Mouse (Mus musculus) lung, embryonic 14.5 days (tissue): ENCODE measurements around the gene Bcl2l15. TPM values are rescaled to one million over a fixed set of nuclear protein-coding genes. Genes with fewer than 3 reads are reported as not detected.
A peak's percentile ranks its signal among the peaks of the same experiment; 100 is the strongest.

ENCODE experiments used
- ATAC-seq: fragments of 200-750 bp; cut with Nextera tagmentation; 2 replicates; pipeline ENCODE4 v1.8.0; 2017; ENCODE audit warnings: mild to moderate bottlenecking, moderate TSS enrichment, moderate library complexity; ENCODE audit not compliant: insufficient read depth
- DNase-seq: peaks from one replicate; pipeline ENCODE4 v3.0.0-alpha.2; 2015
- H3K27ac ChIP-seq: fragments of 300-500 bp; sonication (generic); 2 replicates; pipeline ENCODE4 v1.5.1; 2014; ENCODE audit warnings: low read depth, mild to moderate bottlenecking, moderate library complexity
- H3K27me3 ChIP-seq: fragments of 300-500 bp; sonication (generic); 2 replicates; pipeline ENCODE4 v1.6.1; 2014; ENCODE audit warnings: low read length, control low read depth; ENCODE audit not compliant: insufficient read depth
- H3K36me3 ChIP-seq: fragments of 300-500 bp; sonication (generic); 2 replicates; pipeline ENCODE4 v1.6.1; 2014; ENCODE audit warnings: control low read depth; ENCODE audit not compliant: insufficient read depth
- H3K4me1 ChIP-seq: fragments of 300-500 bp; sonication (generic); 2 replicates; pipeline ENCODE4 v1.6.1; 2014; ENCODE audit warnings: antibody characterized with exemption, control low read depth; ENCODE audit not compliant: insufficient read depth
- H3K4me2 ChIP-seq: fragments of 300-500 bp; sonication (generic); 2 replicates; pipeline ENCODE4 v1.6.1; 2014; ENCODE audit warnings: mild to moderate bottlenecking
- H3K4me3 ChIP-seq: fragments of 300-500 bp; sonication (generic); 2 replicates; pipeline ENCODE4 v1.5.1; 2014; ENCODE audit warnings: low read depth, low read length
- H3K9ac ChIP-seq: fragments of 300-500 bp; sonication (generic); 2 replicates; pipeline ENCODE4 v1.6.1; 2014
- H3K9me3 ChIP-seq: fragments of 300-500 bp; sonication (generic); 2 replicates; pipeline ENCODE4 v1.6.1; 2016; ENCODE audit warnings: low read depth, low read length, control low read depth
- CTCF ChIP-seq: IDR thresholded peaks from 2 replicates; pipeline ENCODE4 v1.5.1; 2016; ENCODE audit warnings: antibody characterized with exemption, low read depth
- WGBS: fragments of 180-500 bp; shearing (Covaris S2); extraction: QIAGEN DNeasy Blood & Tissue Kit; methylation state at CpG from one replicate; pipeline ENCODE4 v1.1.7; 2014; 5-methylcytosine and 5-hydroxymethylcytosine counted together
- polyA plus RNA-seq: library from polyadenylated mRNA; unstranded; fragments of >200 nt; fragmentation: Nextera tagmentation; extraction: Ambion mirVana; gene quantifications from 2 replicates; pipeline ENCODE4 v1.2.1, GENCODE M21; 2014

Gene Bcl2l15
- polyA plus RNA-seq, 1 experiment from 2014 or later, result not detected

DNA sequence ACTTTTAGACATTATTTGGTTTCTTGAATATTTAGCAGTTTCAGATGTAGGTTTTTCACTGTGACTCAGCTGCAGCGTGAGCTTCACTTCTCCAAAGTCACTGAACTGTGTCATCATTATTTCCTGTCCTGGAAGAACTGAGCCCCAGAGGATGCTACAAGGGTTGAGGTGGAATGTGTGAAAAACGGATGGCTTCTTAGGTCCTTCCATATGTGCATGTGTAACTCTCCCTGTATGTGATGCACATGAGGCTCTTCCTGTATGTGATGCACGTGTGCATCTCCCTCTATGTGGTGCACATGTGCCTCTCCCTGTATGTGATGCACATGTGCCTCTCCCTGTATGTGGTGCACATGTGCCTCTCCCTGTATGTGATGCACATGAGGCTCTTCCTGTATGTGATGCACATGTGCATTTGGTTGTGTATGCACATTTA lies 40.3 kb downstream of the Bcl2l15 start:
- Histone ChIP-seq H3K4me1 (no peaks in the 10 kb centered on the region), H3K36me3 (no peaks in the 10 kb centered on the region), H3K27ac (no peak overlapping the region), H3K4me3 (no peak overlapping the region), H3K9me3 (no peaks in the 10 kb centered on the region), H3K9ac (no peak overlapping the region), H3K4me2 (no peak overlapping the region), H3K27me3 (no peaks in the 10 kb centered on the region)
- 70% methylated on average over 3 of the region's 3 CpGs for WGBS
- ATAC-seq (no peak), DNase-seq (no peak)
- TF ChIP-seq CTCF, result no peak

DNA sequence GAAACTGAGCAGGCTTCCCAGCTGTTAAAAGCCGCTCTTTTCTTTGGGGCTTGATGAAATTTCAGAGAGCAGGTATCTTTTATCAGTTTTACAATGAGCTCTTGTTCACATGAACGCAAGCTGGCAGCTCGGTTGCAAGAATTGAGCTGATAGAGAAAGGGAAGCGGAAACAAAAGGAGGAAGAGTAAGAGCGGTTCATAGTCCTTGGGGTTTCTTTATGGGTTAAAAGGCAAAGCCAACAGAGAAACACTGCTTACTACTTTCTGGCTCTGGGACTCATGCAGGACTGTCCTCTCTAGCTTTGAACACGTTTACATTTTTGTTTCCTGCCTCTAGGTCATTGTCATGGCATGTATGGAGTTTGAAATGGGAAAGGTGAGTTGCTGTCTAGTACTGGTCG lies 41.9 kb downstream of the Bcl2l15 start:
- no peaks in the 10 kb centered on the region for H3K27me3 ChIP-seq
- 58% methylated on average over 7 of the region's 7 CpGs for WGBS
- no peak overlapping the region for H3K4me3 ChIP-seq
- TF ChIP-seq CTCF, result no peak
- no peaks in the 10 kb centered on the region for H3K36me3 ChIP-seq
- DNase-seq (no peak), ATAC-seq (no peak)
- H3K4me2 ChIP-seq, result no peak overlapping the region
- no peak overlapping the region for H3K9ac ChIP-seq
- no peaks in the 10 kb centered on the region for H3K4me1 ChIP-seq
- H3K27ac ChIP-seq, result no peak overlapping the region
- H3K9me3 ChIP-seq, result no peaks in the 10 kb centered on the region

DNA sequence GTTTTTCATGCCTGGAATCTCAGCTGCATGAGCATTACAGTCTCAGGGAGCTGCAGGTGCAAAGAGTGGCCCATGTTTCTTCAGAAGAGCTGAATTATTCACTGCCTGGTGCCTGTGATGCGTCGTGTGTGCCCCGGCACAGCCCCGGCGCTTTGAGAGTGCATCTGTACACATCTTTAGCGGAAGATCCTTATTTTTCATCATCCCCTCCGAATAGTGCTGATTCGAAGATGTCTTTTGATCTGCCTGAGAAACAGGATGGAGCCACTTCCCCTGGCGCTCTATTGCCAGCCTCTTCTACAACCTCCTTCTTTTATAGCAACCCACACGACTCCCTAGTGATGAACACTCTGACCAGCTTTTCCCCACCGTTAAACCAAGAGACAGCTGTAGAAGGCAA lies 53.5 kb downstream of the Bcl2l15 start:
- Histone ChIP-seq H3K9me3 (no peaks in the 10 kb centered on the region), H3K36me3 (no peaks in the 10 kb centered on the region), H3K9ac (no peak overlapping the region), H3K4me3 (no peak overlapping the region), H3K27ac (no peak overlapping the region), H3K4me2 (no peak overlapping the region), H3K27me3 (no peaks in the 10 kb centered on the region), H3K4me1 (no peaks in the 10 kb centered on the region)
- ATAC-seq, result no peak
- no peak for TF ChIP-seq CTCF
- no peak for DNase-seq
- 70% methylated on average over 11 of the region's 11 CpGs for WGBS

DNA sequence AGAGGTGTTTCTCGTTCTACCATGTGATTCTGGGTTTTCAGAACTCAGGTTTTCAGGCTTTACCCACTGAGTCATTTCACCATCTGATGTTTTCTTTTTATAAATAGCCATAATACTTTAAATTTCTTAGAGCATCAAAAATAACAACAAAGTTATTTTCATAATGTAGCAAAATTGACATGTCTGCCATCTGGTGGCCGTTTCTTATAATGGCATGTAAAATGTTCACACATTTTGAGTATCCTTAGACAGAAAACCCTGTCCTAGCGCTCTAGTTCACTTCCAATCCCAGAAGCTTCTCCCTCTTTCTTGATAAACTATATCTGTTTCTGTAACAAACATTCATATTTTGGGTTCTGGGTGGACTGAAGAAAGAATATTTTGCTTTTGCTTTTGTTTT lies 55.2 kb downstream of the Bcl2l15 start:
- no peak overlapping the region for H3K9ac ChIP-seq
- H3K27me3 ChIP-seq, result no peaks in the 10 kb centered on the region
- peak; percentile 89 for DNase-seq
- H3K36me3 ChIP-seq, result no peaks in the 10 kb centered on the region
- TF ChIP-seq CTCF, result peak; percentile 71
- H3K4me2 ChIP-seq, result no peak overlapping the region
- no peaks in the 10 kb centered on the region for H3K9me3 ChIP-seq
- no peaks in the 10 kb centered on the region for H3K4me1 ChIP-seq
- ATAC-seq, result no peak
- H3K27ac ChIP-seq, result no peak overlapping the region
- 25% methylated on average over 3 of the region's 3 CpGs for WGBS
- H3K4me3 ChIP-seq, result no peak overlapping the region

DNA sequence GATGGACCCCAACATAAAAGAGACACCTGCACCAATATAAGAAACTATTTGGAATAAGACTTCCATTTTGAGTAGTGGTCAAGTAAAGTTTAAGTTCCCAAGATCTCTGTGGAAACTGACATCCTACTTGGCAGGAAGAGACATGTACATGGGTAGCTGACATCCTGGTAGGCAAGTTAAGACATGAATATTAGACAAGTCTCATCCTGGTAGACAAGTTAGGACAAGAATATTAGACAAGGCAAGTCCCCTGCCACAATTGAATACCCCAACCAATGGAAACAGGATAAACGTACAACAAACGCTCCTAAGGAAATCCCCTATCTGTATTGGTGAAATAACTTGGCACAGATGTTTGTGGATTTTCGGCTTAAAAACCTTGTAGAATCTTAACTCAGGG lies 61.0 kb downstream of the Bcl2l15 start:
- no peak for ATAC-seq
- Histone ChIP-seq H3K36me3 (no peaks in the 10 kb centered on the region), H3K9ac (no peak overlapping the region), H3K27me3 (no peaks in the 10 kb centered on the region), H3K4me2 (no peak overlapping the region), H3K4me3 (no peak overlapping the region), H3K9me3 (no peaks in the 10 kb centered on the region), H3K27ac (no peak overlapping the region), H3K4me1 (no peaks in the 10 kb centered on the region)
- WGBS, result 92% methylated on average over 3 of the region's 3 CpGs
- DNase-seq, result no peak
- no peak for TF ChIP-seq CTCF

Other genes with a start within 250 kb of the Bcl2l15 start
- 0.20 and 0.32 TPM in 2 replicates for gene Atg4a-ps, start 186.5 kb upstream of the Bcl2l15 start, polyA plus RNA-seq
- 79.0 and 82.5 TPM in 2 replicates for gene Olfml3, start 94.6 kb upstream of the Bcl2l15 start, polyA plus RNA-seq
- not detected in 2 replicates for gene Gm10964, start 93.2 kb upstream of the Bcl2l15 start, polyA plus RNA-seq
- gene Hipk1, start 41.0 kb upstream of the Bcl2l15 start, polyA plus RNA-seq, result 16.8 and 17.2 TPM in 2 replicates
- 36.5 and 41.1 TPM in 2 replicates for gene Dclre1b, start 23.2 kb upstream of the Bcl2l15 start, polyA plus RNA-seq
- gene Ap4b1, start 23.1 kb upstream of the Bcl2l15 start, polyA plus RNA-seq, result 19.1 and 21.9 TPM in 2 replicates
- gene Gm43064, start 23.0 kb upstream of the Bcl2l15 start, polyA plus RNA-seq, result 0.21 TPM in 1 of 2 replicates, not detected in the other
- gene Ptpn22, start 27.2 kb downstream of the Bcl2l15 start, polyA plus RNA-seq, result 0.68 and 0.78 TPM in 2 replicates
- gene Rsbn1, start 81.5 kb downstream of the Bcl2l15 start, polyA plus RNA-seq, result 12.0 and 12.9 TPM in 2 replicates
- 36.9 and 38.8 TPM in 2 replicates for gene Phtf1, start 135.5 kb downstream of the Bcl2l15 start, polyA plus RNA-seq